Mouse (Mus musculus) c-Kit-negative CD71-positive TER-119-positive erythroid progenitor cells, embryonic 14.5 days (primary cell): Measurements from ENCODE around the gene Zfp36.
A peak's percentile ranks its signal among the peaks of the same experiment; 100 is the strongest.

Experiments used
- DNase-seq: peaks from one replicate; pipeline ENCODE4 v3.0.0-alpha.2; 2013; ENCODE audit warnings: low read depth, low spot score

Gene Zfp36

GRCm38 (mm10) chr7:28338108-28338998 is 41.7 kb downstream of the Zfp36 start, which contains the start of gene Supt5:
TSS of gene Supt5 (minus strand) at chr7:28338746.
- peak; percentile 99 for DNase-seq

GRCm38 (mm10) chr7:28335471-28335870 is 44.6 kb downstream of the Zfp36 start:
- no peak for DNase-seq

GRCm38 (mm10) chr7:28334534-28334933 is 45.5 kb downstream of the Zfp36 start:
- no peak for DNase-seq

- DNase-seq = no peak
These were observed 51.8 kb downstream of the Zfp36 start for GRCm38 (mm10) chr7:28328260-28328659.
